Mouse (Mus musculus) cerebellum, adult (tissue): Measurements from ENCODE around the gene Mettl7a2.
A peak's percentile ranks its signal among the peaks of the same experiment; 100 is the strongest.
"Not testable (repeated sequence)": the region's sequence is repeated elsewhere in the genome, so short reads cannot be mapped to it uniquely, and the experiment has no call there.

ENCODE experiments used
- ATAC-seq: cut with Nextera tagmentation; 2 replicates; pipeline ENCODE4 v1.9.2; 2017; ENCODE audit warnings: mild to moderate bottlenecking, moderate library complexity, mixed read lengths; ENCODE audit not compliant: insufficient number of reproducible peaks, low FRiP score, low TSS enrichment

Gene Mettl7a2

DNA sequence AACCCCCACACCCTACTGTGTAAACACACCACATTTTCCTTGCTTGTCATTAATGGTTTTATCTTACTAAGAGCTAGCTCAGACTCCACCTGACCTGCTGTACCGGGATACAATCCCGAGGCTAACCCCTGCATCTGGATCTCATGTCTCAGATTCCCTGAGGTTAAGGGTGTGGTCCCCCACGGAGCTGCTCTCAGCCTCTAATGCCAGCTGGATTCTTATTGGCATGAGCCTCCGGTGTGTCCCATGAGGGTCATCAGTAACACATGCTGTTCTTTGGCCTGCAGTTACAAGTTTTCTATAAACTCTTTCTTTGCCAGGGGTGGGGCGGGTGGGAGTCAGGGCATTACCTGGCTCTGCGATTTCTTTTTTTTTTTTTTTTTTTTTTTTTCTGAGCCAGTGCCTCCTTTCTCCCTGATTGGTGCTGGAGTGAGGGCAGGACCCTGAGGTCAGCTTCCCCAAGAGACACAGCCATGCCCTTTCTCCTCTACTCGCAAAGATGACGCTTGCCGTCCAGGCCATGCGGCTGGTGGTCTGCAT lies at the start of gene Mettl7a2, which contains the start of gene Methig1:
Gene Mettl7a2 (plus strand): TSS at position 490 of the 540 bp plus-strand sequence.
Gene Methig1 (plus strand): TSS at position 439 of the 540 bp plus-strand sequence.
- no peak for ATAC-seq

DNA sequence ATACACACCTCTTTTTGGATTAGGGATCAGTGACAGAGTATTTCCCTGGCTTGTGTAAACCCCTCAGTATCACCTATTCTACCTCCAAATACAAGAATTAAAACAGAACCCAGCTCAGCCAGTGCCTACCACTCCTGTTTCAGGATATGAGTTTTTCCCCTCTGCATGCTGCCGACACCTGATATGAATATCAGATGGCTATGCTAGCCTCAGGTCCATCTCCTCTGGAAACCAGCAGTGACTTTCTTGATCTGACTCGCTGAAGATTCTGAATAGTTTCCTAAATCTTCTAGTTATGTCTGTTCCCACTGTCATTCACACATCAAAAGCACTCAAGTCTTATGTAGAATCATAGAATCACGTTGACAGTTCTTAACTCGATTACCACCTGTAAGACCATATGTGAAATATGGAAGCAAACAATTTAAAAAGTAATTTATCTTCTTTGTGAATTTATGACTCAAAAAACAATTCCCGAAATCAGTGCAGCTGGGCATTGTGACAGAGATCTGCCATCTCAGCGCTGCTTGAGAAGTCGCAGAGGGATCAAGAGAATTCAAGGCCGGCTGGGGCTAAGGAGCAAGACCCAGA lies 49.5 kb upstream of the Mettl7a2 start:
- no peak for ATAC-seq

DNA sequence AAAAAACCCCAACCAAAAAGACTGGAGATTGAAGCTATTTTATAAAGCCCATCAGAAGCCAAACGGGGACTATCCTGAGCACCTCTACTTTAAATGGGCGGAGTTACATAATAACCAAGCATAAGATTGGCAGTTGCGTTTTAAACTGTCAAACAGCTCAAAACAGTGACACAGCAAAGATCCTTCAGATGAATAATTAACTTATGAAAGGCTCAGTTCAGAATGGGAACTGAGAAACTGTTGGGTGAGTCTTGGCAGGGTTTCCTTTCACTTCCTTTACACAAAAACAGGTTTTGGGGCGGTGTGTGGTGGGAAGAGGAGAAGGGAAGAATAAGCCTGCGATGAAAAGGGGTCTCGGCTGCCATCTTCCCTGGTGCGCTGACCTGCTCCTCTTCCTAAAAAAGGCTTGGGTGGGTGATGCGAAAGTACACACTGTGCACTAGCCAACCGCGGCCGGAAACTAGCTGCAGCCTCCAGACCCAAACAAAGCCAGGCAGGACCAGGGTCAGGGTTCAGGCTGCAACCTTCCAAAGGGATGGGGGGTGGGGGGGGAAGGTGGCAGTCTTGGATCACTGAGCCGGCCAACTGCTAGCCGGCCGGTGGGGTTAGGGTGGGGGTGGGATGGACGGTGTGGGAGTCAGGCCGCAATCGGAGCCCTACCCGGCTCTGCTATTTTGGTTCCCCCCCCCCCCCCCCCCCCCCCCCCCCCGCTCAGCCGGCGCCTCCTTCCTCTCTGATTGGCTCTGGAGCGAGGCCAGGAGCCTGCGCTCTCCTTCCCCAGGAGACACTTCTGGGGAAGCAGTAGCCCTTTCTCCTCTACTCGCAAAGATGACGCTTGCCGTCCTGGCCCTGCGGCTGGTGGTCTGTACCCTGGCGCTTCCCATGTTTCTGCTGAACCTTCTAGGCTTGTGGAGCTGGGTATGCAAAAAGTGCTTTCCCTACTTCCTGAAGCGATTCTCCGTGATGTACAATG lies 48.7 kb upstream of the Mettl7a2 start, which contains the start of gene Mettl7a1:
Gene Mettl7a1 (plus strand): TSS at position 122 of the 973 bp plus-strand sequence.
- peak; percentile 78 for ATAC-seq

DNA sequence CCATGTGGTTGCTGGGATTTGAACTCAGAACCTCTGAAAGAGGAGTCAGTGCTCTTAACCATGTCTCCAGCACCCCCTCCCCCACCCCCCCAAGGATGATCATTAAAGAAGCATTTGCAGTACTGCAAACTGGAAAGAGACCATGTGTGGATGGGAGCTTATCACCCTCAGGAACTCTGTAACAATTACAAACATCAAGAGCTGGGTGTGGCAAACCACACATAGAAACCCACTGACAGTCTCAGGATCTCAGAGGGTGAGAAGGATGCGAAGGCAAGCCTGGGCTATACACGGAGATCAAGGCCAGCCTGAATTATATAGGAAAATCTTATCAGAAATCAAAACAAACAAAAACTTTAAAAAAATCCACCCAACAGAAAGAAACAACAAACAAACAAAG lies 46.8 kb upstream of the Mettl7a2 start:
- no peak for ATAC-seq

DNA sequence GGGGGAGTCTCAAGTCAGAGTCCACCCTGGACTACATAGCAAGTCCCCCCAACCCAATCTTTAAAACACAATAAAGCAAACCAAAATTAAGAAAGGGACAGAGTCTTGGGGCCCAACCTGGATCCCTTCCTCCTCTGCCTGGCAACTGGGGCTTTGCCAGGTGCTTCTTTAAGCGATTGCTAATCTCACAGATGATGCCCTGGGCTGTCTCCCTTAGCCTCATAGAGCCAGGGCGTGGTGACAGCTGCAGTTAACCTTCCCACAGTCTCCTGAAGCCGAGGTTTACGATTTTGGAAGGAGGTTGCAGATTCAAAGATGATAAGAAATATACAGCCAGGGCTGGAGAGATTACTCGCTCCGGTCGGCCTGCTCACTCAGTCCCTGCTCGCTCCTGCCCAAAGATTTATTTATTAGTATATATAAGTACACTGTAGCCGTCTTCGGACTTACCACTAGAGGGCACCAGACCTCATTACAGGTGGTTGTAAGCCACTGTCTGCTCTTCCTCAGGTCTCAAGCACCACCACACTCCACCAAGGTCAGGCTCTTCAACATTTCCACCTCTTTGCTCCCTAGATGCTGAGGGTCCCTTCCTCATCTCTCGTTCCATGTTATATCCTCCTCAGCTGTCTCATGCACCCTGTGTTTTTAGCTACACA lies 45.4 kb upstream of the Mettl7a2 start:
- 0 out of 2 replicates have a peak, but pooled peaks have one; percentile 17 for ATAC-seq

DNA sequence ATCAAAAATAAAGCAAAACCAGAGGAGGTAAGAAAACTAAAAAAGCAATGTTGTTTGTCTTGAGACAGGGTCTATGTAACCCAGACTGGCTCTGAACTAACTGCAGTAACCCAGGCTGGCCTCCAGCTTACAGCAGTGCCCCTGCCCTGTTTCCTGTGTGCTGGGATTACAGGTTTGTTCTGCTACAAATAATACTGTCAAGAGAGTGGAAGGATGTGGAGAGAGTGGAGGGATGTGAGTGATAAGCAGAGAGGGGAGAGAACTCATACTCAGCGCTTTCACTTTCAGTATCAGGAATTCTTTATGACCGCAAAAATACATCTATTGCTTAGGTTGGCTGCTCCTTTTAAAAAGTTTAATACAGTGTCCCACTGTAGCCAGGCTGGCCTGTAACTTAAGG lies 40.7 kb upstream of the Mettl7a2 start:
- ATAC-seq = no peak

DNA sequence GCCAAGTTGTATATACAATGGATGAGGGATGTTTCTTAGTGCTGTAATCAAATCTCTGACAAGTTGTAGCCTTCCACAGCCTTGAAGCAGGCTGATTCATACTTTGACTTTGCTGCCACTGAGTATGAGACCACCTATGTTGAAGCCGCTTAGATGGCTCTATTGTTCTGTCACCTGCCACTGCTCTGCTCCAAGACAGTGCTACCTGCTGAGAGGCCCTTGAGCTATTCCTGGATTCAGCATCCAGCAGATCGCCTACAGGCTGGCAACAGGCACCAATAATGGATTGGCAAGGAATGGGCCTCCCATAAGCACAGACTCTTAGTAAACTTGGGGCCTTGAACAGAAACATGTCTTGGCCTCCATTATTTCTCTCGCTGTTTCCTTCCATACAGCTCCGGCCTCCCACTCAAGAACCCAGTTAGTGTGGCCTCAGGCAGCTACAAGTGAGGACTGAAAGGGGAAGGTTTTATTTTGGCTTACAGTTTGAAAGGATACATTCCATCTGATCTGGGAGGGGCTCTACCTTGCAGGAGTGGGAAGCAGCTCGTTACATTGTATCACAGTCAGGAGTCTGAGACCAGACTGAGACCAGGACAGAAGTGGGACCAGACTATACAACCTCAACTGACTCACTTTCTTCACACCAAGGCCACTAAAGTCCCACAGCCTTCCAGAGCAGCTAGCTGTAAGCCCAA lies 38.4 kb upstream of the Mettl7a2 start:
- ATAC-seq = no peak

DNA sequence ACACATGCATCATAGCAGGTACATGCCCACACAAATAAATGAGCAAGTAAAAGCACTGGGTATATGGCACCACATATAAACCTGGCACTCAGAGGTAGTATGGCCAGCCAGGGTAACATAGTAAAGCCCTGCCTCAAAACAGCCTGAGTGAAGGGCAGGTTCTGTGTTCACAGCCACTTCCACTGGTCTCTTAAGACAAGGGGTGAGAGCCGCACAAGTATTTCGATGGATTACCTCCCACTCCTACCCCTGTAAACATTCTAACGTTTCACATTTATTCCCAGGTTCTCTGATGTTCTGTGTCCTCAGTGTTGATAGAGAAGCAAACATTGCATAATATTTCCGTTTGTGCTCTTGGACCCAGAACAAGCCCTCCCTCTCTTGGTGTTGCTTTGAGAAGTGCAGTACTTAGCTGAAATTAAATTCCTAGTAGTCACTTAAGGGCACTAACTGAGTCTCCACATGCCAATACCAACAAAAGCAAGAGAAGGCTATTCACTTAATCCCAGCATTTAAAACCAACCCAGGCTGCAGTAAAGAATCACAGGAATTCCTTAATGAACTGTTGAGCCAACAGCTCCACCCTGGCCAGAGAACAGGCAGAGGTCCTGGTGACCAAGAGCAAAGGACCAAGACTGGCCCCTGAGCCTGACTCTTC lies 34.9 kb upstream of the Mettl7a2 start:
- not testable (repeated sequence) for ATAC-seq

DNA sequence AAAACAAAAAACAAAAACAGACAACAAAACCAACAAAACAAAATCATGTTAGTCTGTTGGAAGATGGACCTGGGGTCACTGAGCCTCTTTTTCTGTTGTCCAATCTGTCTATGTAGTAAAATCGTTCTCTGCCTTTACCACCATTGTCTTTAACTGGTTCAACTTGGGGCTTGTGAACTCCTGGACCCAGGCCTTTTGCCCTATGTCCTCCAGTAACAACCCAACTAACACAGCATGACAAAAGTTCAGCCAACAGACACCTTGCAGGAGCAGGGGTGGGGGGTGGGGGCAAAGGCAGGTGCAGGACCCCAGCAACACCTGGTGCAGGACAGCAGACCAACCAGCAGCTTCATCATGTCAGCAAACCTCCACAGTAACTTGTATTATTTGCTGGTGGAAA lies 33.1 kb upstream of the Mettl7a2 start:
- ATAC-seq = no peak

DNA sequence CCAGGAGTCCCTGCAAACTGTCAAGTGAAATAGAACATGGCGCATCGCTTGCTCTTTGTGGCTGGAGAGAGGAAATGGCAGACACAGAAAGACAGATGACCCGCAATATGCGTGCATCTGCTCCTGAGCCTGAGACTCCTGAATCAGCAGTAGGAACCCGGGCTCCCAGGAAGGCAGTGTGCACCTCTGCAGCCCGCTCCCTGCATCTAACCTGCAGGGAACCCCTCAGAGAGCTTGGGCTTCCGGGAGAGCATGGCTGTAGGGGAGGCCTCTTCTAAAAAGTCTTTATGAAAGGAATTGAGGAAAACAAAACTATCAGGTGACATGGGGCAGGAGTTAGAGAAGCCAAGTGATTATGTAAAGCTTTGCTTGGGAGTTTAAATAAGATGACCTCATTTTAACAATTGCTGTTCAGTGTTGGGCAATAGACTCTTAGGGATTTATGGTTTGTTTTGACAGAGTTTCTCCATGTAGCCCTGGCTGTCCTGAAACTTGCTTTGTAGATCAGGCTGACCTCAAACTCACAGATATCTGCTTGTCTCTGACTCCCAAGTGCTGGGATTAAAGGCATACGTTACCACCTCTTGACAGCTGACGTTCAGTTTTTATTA lies 32.6 kb upstream of the Mettl7a2 start:
- ATAC-seq = no peak

DNA sequence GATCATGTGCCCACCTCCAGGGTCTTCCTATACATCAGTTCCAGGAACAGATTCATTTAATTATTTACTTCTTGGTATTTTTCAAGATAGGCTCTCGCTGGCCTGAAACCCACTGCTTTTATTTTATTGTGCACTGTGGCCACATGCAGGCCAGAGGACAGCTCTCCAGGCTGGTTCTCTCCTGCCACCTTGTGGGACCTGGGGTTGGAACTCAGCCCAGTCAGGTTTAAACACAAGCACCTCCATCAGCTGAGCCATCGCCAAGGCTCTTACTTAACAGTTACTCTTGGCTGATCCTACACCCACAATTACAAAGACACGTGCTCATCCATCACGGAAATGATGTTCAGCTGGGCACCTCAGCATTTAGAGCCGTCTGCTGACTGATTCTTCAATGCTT lies 31.9 kb upstream of the Mettl7a2 start:
- ATAC-seq = no peak; the same call in 1 of the 2 replicates

DNA sequence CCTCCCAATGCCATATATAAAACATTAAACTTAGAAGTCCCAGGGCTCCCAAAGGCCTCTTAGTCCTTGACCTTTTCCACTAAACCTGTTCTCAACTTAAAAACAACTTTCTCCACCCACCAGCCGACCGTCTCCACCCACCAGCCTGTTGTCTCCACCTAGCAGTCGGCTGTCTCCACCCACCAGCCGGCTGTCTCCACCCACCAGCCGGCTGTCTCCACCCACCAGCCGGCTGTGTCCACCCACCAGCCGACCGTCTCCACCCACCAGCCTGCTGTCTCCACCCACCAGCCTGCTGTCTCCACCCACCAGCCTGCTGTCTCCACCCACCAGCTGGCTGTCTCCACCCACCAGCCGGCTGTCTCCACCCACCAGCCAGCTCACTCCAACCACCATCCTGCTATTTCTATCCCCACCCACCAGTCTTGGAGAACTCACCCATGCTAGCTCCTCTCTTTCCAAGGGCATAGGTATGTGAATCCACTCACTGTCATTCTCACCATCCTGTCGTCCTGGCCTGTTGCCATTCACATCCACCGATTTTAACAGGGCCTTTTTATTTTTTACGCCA lies 28.9 kb upstream of the Mettl7a2 start:
- no peak for ATAC-seq

DNA sequence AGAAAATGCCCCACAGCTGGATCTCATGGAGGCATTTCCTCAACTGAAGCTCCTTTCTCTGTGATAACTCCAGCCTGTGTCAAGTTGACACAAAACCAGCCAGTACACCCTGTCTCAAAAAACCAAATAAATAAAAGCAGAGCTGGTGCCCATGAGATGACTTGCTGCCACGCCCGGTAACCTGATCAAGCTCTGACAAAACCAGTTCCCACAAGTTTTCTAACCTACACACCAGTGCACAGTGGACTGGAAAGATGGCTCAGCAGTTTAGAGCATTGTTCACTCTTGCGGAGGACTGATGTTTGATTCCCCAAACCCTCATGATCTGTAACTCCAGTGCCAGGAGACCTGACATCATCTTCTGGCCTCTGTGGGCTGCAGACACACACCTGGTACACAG lies 27.8 kb upstream of the Mettl7a2 start:
- no peak for ATAC-seq

DNA sequence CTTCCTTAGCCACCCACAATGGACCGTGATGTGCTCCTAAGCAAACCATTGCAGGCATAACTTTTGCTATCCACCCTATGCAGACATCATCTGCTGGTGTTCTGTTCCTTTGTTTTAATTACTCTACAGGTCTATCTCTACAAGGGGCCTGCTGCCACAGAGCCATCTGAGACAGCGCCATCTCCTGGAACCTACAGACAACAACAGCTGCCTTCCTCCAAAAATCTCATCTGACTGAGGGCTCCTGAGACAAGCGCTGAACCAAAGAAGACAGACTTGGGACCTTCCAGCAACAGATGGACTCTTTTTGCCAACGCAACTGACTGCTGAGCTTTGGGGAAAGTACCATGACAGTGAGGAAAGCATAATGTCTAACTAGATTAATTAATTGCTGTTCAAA lies 24.9 kb upstream of the Mettl7a2 start:
- not testable (repeated sequence) for ATAC-seq

DNA sequence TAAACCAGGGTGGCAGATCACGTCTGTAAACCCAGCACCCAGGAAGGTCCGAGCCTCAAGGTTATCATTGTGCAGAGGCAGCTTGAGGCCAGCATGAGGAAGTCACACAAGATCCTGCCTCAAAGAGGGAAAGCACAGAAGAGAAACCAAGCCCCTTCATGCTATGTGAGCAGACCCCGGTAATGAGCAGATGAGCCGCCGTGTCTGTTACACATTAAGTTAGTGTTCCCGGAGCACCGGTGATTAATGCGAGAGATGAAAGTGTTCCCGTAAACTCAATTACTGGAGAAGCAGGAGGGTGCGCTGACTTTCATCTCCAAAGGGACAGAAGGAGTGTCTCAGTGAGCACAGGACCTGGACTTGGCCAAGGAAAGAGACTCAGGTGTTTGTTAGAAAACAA lies 23.7 kb upstream of the Mettl7a2 start:
- ATAC-seq = not testable (repeated sequence)

DNA sequence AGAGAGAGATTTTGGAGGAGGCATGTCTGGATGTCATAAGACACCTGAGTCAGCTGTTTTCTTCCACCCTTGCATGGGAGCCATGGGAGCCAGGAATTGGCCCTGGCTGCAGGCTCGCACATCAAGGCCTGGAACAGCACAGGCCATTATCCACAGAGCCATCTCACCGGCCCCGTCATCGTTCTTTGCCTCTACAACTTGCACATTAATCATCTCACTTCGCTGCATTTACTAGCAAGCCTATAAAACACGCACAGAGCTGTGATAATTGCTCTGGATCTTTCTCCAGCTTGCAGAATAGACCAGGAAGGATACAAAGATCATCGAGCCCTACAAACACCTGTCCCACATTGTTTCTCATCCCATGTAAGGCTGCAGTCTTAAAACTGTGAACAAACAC lies 22.3 kb upstream of the Mettl7a2 start:
- ATAC-seq = no peak

DNA sequence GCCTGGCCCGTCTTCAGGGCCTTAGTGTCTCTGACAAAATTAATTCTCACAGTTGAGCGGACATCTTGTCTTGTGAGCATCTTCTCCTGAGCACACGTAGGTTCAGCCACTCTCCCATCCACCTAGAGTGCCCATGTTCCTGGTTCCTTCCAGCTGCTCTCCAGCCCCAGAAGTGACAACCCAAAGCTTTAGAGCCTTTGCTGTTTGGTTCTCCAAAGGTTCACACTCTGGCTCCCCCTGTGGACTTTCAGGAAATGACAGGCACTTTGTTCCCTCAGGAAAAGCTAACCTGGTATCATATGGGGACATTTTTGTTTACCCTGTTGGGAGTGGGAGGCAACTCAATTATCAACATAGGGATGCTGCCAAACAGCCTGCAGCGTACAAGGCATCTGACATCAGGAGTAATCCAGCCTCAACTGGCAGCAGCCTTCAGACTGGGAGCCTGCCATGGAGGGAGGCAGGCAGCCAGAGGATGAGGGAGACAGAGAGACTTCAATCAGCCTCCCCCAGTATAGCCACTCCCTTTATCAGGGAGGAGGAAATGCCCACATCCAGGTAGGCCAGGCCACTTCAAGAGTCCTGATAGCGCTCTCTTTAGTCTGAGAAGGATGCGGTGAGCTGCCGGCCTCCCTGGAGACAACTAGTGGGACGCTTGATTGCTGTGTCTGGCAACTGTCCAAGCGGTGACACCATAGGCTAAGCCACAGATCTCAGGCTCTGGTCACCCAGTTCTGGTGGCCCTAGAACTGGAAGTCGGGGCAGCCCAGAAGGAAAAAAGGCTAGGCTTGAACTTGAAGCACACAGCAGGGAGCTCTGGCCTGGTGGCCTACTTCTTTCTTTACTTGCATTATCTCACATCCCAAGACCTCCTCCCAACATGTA lies 20.7 kb upstream of the Mettl7a2 start:
- ATAC-seq = not testable (repeated sequence)

DNA sequence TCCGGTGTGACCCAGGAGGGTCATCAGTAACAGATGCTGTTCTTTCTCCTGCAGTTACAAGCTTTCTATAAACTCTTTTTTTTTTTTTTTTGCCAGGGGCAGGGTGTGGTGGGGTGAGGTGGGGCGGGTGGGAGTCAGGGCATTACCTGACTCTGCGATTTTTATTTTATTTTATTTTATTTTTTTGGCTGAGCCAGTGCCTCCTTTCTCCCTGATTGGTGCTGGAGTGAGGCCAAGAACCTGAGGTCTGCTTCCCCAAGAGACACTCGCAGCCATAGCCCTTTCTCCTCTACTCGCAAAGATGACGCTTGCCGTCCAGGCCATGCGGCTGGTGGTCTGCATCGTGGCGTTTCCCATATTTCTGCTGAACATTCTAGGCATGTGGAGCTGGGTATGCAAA lies 18.4 kb upstream of the Mettl7a2 start, which contains the start of gene Mettl7a3:
Gene Mettl7a3 (plus strand): TSS at position 301 of the 400 bp plus-strand sequence.
- ATAC-seq = no peak
